Mouse (Mus musculus) small intestine, adult 2 months (tissue): ENCODE data around the gene Pde1c.

ENCODE experiments used
- CTCF ChIP-seq: fragments of 200-500 bp; IDR thresholded peaks from 2 replicates; pipeline ENCODE4 v1.5.1; 2012; ENCODE audit warnings: low read depth, mild to moderate bottlenecking, control low read depth, inconsistent platforms, low read length, moderate library complexity, mixed read lengths; ENCODE audit not compliant: insufficient replicate concordance, insufficient read length; ENCODE audit errors: extremely low read depth
- POLR2A ChIP-seq: fragments of 200-500 bp; IDR thresholded peaks from 2 replicates; pipeline ENCODE4 v1.6.1; 2012; ENCODE audit warnings: low read depth, mild to moderate bottlenecking, control low read depth, inconsistent platforms, low read length, moderate library complexity

GRCm38 (mm10) chr6:56035054-56035453 lies 533.8 kb downstream of the Pde1c start:
- no peak for TF ChIP-seq CTCF
- no peak for TF ChIP-seq POLR2A
